ENCODE assay signal across 41 mouse cellular contexts in the genomic region with DNA sequence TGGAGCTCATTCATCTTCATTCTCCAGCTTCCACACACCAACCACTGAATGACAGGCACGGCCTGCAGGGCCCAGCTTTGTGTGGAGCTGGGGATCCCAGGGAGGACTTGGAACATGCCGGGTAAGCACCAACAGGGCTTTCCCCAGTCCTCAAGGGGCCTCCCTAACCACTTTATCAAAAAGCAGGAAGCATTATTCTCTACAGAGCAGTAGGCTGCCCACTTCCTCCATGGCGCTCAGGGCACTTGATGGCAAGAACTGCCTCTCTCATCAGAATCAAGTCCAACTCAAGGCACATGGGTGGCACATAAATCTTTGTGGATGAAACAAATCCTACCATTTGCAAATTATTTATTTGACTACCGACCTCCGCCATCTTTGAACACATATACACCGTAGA. TPM values are rescaled to one million over a fixed set of nuclear protein-coding genes. Genes with fewer than 3 reads are reported as not detected.
"Had no signal": no experiment of that assay in that cellular context is flagged by ENCODE, and none has a peak within 500 bp of the region (broad histone marks: within the 10 kb centered on the region; RNA-seq: fewer than 3 reads in every experiment).

No protein-coding gene starts in this region.

- H3K4me3 ChIP-seq: gastrocnemius, adult 2 months; heart, embryonic 10.5 days; heart, embryonic 12.5 days; hindbrain, embryonic 13.5 days; hindbrain, embryonic 15.5 days; kidney, embryonic 15.5 days; limb, embryonic 13.5 days; limb, embryonic 15.5 days; liver, embryonic 13.5 days had no signal

- ATAC-seq: hindbrain, postnatal 0 days; intestine, embryonic 16.5 days had no signal

- H3K27me3 ChIP-seq: heart, embryonic 12.5 days; hindbrain, embryonic 13.5 days; hindbrain, embryonic 15.5 days; kidney, embryonic 15.5 days; limb, embryonic 13.5 days; limb, embryonic 15.5 days; liver, embryonic 13.5 days had no signal

- H3K9ac ChIP-seq: heart, embryonic 12.5 days; hindbrain, embryonic 13.5 days; hindbrain, embryonic 15.5 days; kidney, embryonic 15.5 days; limb, embryonic 13.5 days; limb, embryonic 15.5 days; liver, embryonic 13.5 days had no signal

- DNase-seq: gastrocnemius, adult 2 months; gastrocnemius, postnatal 10 days; gastrocnemius, postnatal 25 days; heart, adult 11 months; heart, postnatal 10 days; heart, postnatal 4 days; kidney, adult 11 months; kidney, adult 2 months; kidney, adult 9 months; kidney, postnatal 14 days; kidney, postnatal 36 days; layer of hippocampus, adult 9-11 months; layer of hippocampus, postnatal 36 days; left cerebral cortex, postnatal 4 days; liver, embryonic 13.5 days had no signal

- H3K4me1 ChIP-seq: heart, embryonic 10.5 days; heart, embryonic 12.5 days; hindbrain, embryonic 13.5 days; hindbrain, embryonic 15.5 days; kidney, embryonic 15.5 days had no signal

- H3K4me2 ChIP-seq: heart, embryonic 12.5 days; hindbrain, embryonic 13.5 days; hindbrain, embryonic 15.5 days; kidney, embryonic 15.5 days; limb, embryonic 13.5 days; limb, embryonic 15.5 days; liver, embryonic 13.5 days had no signal

- H3K27ac ChIP-seq: gastrocnemius, adult 2 months; heart, embryonic 10.5 days; hindbrain, embryonic 13.5 days; hindbrain, embryonic 15.5 days; hindbrain, postnatal 0 days; kidney, embryonic 15.5 days; kidney, postnatal 0 days; limb, embryonic 13.5 days; limb, embryonic 15.5 days; liver, embryonic 13.5 days had no signal

- H3K9me3 ChIP-seq: heart, embryonic 10.5 days; heart, embryonic 12.5 days; hindbrain, embryonic 13.5 days; hindbrain, embryonic 15.5 days; kidney, embryonic 15.5 days; limb, embryonic 13.5 days; limb, embryonic 15.5 days; liver, embryonic 13.5 days had no signal

RNA-seq across cellular contexts. Expression of a gene that starts 25.8 kb away (rescaled TPM):
- total RNA-seq: gastrocnemius, adult 2 months; gastrocnemius, postnatal 10 days; gastrocnemius, postnatal 25 days; gastrocnemius, postnatal 4 days; heart, adult 8-10 months; heart, postnatal 10 days; heart, postnatal 25 days; heart, postnatal 4 days; hindbrain, postnatal 0 days; layer of hippocampus, adult 18-20 months; layer of hippocampus, adult 8-10 months; layer of hippocampus, postnatal 14 days; layer of hippocampus, postnatal 36 days; left cerebral cortex, adult 18-20 months; left cerebral cortex, adult 8-10 months; left cerebral cortex, postnatal 10 days; left cerebral cortex, postnatal 25 days; left cerebral cortex, postnatal 4 days; liver, adult 2 months had no signal
- polyA plus RNA-seq: heart, embryonic 10.5 days; heart, embryonic 12.5 days; heart, embryonic 14.5 days; heart, embryonic 16.5 days; hindbrain, embryonic 11.5 days; hindbrain, embryonic 15.5 days; hindbrain, postnatal 0 days; intestine, embryonic 14.5 days; kidney, adult 2 months; kidney, embryonic 15.5 days; kidney, postnatal 0 days; large intestine, adult 2 months; liver, adult 2 months; liver, embryonic 13.5 days had no signal

RNA-seq across cellular contexts. Expression of a gene that starts 30.5 kb away (rescaled TPM):
- total RNA-seq: gastrocnemius, postnatal 25 days; heart, adult 8-10 months; heart, postnatal 10 days; heart, postnatal 25 days; layer of hippocampus, postnatal 36 days; liver, adult 2 months had no signal
- polyA plus RNA-seq: liver, adult 2 months; liver, embryonic 13.5 days had no signal
